Mouse (Mus musculus) CH12.LX (cell line): ENCODE data around the gene Rps4x. TPM values are rescaled to one million over a fixed set of nuclear protein-coding genes. Genes with fewer than 3 reads are reported as not detected.

Source experiments
- DNase-seq: peaks from one replicate; pipeline ENCODE4 v3.0.0-alpha.2; 2013; ENCODE audit errors: extremely low read depth
- H3K27ac ChIP-seq: 2 replicates; pipeline ENCODE4 v1.5.1; 2012; ENCODE audit warnings: low read depth, mild to moderate bottlenecking, control low read depth, moderate library complexity; ENCODE audit not compliant: insufficient read depth
- H3K27me3 ChIP-seq: replicated peaks from 2 replicates; pipeline ENCODE3; 2012; ENCODE audit warnings: inconsistent platforms
- H3K36me3 ChIP-seq, 2 experiments: replicated peaks in 1 of 2; 2 replicates each; pipeline versions ENCODE3 to v1.6.1; 2012; ENCODE audit warnings: inconsistent platforms in 1 of 2, low read length in 1 of 2, mild to moderate bottlenecking in 1 of 2, mixed read lengths in 1 of 2, moderate library complexity in 1 of 2; ENCODE audit not compliant: control insufficient read depth in 1 of 2, insufficient read depth in 1 of 2
- H3K4me1 ChIP-seq, 2 experiments: 2 replicates each; pipeline ENCODE4 v1.6.1; 2012; ENCODE audit warnings: inconsistent platforms in 1 of 2, moderate library complexity in 1 of 2; ENCODE audit not compliant: insufficient read depth in 2 of 2, control insufficient read depth in 1 of 2
- H3K4me2 ChIP-seq: 2 replicates; pipeline ENCODE4 v1.6.1; 2012; ENCODE audit warnings: low read depth, mild to moderate bottlenecking, control low read depth; ENCODE audit not compliant: poor library complexity, insufficient read depth, severe bottlenecking
- H3K4me3 ChIP-seq, 3 experiments: fragments of 150-350 bp in 1 of 3; sonication (generic) in 1 of 3; replicated peaks in 1 of 3; 2 replicates each; pipeline versions ENCODE3 to v1.5.1; 2011 to 2012; ENCODE audit warnings: low read depth in 2 of 3, low read length in 2 of 3, mild to moderate bottlenecking in 2 of 3, moderate library complexity in 2 of 3, control low read depth in 1 of 3, improper control_type of control experiment in 1 of 3, inconsistent platforms in 1 of 3, mixed read lengths in 1 of 3; ENCODE audit not compliant: poor library complexity in 1 of 3
- H3K79me2 ChIP-seq: replicated peaks from 2 replicates; pipeline ENCODE4 v1.6.1; 2012; ENCODE audit warnings: mild to moderate bottlenecking, moderate library complexity; ENCODE audit not compliant: control insufficient read depth, poor library complexity, insufficient read depth, severe bottlenecking; ENCODE audit errors: extremely low read depth
- H3K9ac ChIP-seq: 2 replicates; pipeline ENCODE4 v1.6.1; 2012; ENCODE audit warnings: low read depth, mild to moderate bottlenecking, control low read depth, moderate library complexity; ENCODE audit not compliant: insufficient read depth
- H3K9me3 ChIP-seq: replicated peaks from 2 replicates; pipeline ENCODE3; 2012; ENCODE audit warnings: low read length, inconsistent platforms, mixed read lengths
- CHD1 ChIP-seq: IDR thresholded peaks from 2 replicates; pipeline ENCODE4 v1.6.1; 2012; ENCODE audit warnings: low read depth, low read length, improper control_type of control experiment, inconsistent platforms
- CHD2 ChIP-seq: IDR thresholded peaks from 2 replicates; pipeline ENCODE4 v1.6.1; 2011; ENCODE audit warnings: low read length, improper control_type of control experiment
- EP300 ChIP-seq: IDR thresholded peaks from 2 replicates; pipeline ENCODE4 v1.6.1; 2011; ENCODE audit warnings: low read length, improper control_type of control experiment
- ETS1 ChIP-seq: conservative IDR thresholded peaks from 2 replicates; pipeline ENCODE4 v1.6.1; 2012; ENCODE audit warnings: low read depth, mild to moderate bottlenecking, inconsistent platforms, low read length, improper control_type of control experiment, moderate library complexity
- GABPA ChIP-seq: IDR thresholded peaks from 2 replicates; pipeline ENCODE4 v1.6.1; 2012; ENCODE audit warnings: low read depth, low read length, improper control_type of control experiment, inconsistent platforms; ENCODE audit not compliant: insufficient replicate concordance
- IRF4 ChIP-seq: IDR thresholded peaks from 2 replicates; pipeline ENCODE4 v1.6.1; 2014; ENCODE audit warnings: low read depth, mild to moderate bottlenecking, inconsistent platforms, low read length, improper control_type of control experiment
- JUN ChIP-seq: IDR thresholded peaks from 2 replicates; pipeline ENCODE4 v1.6.1; 2011; ENCODE audit warnings: low read depth, mild to moderate bottlenecking, low read length, improper control_type of control experiment, moderate library complexity; ENCODE audit not compliant: insufficient read depth
- JUND ChIP-seq: conservative IDR thresholded peaks from 2 replicates; pipeline ENCODE4 v1.6.1; 2011; ENCODE audit warnings: low read depth, low read length, improper control_type of control experiment
- MAFK ChIP-seq: IDR thresholded peaks from 2 replicates; pipeline ENCODE4 v1.6.1; 2011; ENCODE audit warnings: low read length, improper control_type of control experiment; ENCODE audit not compliant: insufficient replicate concordance
- NELFE ChIP-seq: IDR thresholded peaks from 2 replicates; pipeline ENCODE4 v1.6.1; 2011; ENCODE audit warnings: low read depth, low read length, improper control_type of control experiment
- NRF1 ChIP-seq: IDR thresholded peaks from 2 replicates; pipeline ENCODE4 v1.6.1; 2014; ENCODE audit warnings: low read depth, mild to moderate bottlenecking, inconsistent platforms, low read length, improper control_type of control experiment, moderate library complexity
- POLR2A ChIP-seq: IDR thresholded peaks from 2 replicates; pipeline ENCODE4 v1.6.1; 2011; ENCODE audit warnings: low read depth, mild to moderate bottlenecking, improper control_type of control experiment, low read length
- POLR2AphosphoS2 ChIP-seq: IDR thresholded peaks from 2 replicates; pipeline ENCODE4 v1.6.1; 2011; ENCODE audit warnings: low read depth, low read length, improper control_type of control experiment
- RAD21 ChIP-seq: IDR thresholded peaks from 2 replicates; pipeline ENCODE4 v1.6.1; 2011; ENCODE audit warnings: low read depth, mild to moderate bottlenecking, low read length, improper control_type of control experiment, moderate library complexity
- SIN3A ChIP-seq: IDR thresholded peaks from 2 replicates; pipeline ENCODE4 v1.6.1; 2012; ENCODE audit warnings: low read length, improper control_type of control experiment, inconsistent platforms
- TBP ChIP-seq: conservative IDR thresholded peaks from 2 replicates; pipeline ENCODE4 v1.6.1; 2011; ENCODE audit warnings: low read depth, low read length, improper control_type of control experiment
- UBTF ChIP-seq: IDR thresholded peaks from 2 replicates; pipeline ENCODE4 v1.6.1; 2012; ENCODE audit warnings: low read depth, mild to moderate bottlenecking, inconsistent platforms, low read length, improper control_type of control experiment, moderate library complexity
- ZNF384 ChIP-seq: IDR thresholded peaks from 2 replicates; pipeline ENCODE4 v1.6.1; 2012; ENCODE audit warnings: low read depth, low read length, improper control_type of control experiment, inconsistent platforms
- dilution Hi-C: fragments of 300-500 bp; cut with MboI; formaldehyde crosslinking; loops from 2 replicates; pipeline ENCODE4 v1.14.3; 2020; ENCODE audit warnings: low sequenced_read_pairs; ENCODE audit not compliant: extremely low pct_unique_long_range_greater_than_20kb, extremely low pct_ligation_motif_present
- in situ Hi-C: fragments of 300-500 bp; cut with MboI; formaldehyde crosslinking; loops from 3 replicates; pipeline ENCODE4 v1.14.3; 2019; ENCODE audit warnings: low sequenced_read_pairs, low pct_ligation_motif_present, low pct_unique_long_range_greater_than_20kb, mixed read lengths
- polyA plus RNA-seq: library from polyadenylated mRNA; unstranded; fragments of >175 nt; gene quantifications from 2 replicates; pipeline ENCODE4 v1.2.1, GENCODE M21; 2012; ENCODE audit warnings: low read depth; ENCODE audit not compliant: insufficient read length
- total RNA-seq, 2 experiments: library from RNA; depleted of rRNA; stranded (reverse); fragments of 300-350 nt in 1 of 2; fragments of >200 nt in 1 of 2; gene quantifications; 2 replicates each; pipeline ENCODE4 v1.2.3; 2012 to 2014

Rps4x gene
- total and polyA plus RNA-seq, 3 experiments, result 2,286 to 4,290 (median 3,101) TPM

DNA sequence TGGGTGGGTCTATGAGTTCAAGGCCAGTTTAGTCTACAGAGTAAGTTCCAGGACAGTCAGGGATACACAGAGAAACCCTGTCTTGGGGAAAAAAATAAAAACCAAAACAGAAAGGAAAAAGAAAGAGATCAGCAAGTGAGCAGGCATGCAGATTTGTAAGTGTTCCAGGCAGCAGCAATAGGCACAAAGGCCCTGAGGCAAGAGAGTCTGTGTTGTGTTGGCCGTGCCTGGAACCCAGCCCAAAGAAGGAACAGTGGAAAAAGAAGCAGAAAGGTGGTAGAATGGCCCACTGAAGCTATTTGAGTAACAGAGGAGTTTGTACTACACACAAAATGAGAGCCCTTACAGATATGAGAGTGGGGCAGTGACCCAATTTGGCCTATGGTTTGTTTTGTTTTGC is 19.5 kb downstream of the Rps4x start:
- no peak for TF ChIP-seq ETS1
- TF ChIP-seq GABPA, result no peak
- TF ChIP-seq JUN, result no peak
- no peak for TF ChIP-seq JUND
- no peak for TF ChIP-seq RAD21
- TF ChIP-seq ZNF384, result no peak
- TF ChIP-seq UBTF, result no peak
- TF ChIP-seq POLR2A, result no peak
- TF ChIP-seq POLR2AphosphoS2, result no peak
- no peak for TF ChIP-seq NRF1
- no peak for TF ChIP-seq CHD2
- TF ChIP-seq MAFK, result no peak
- no peak for TF ChIP-seq CHD1
- TF ChIP-seq SIN3A, result no peak
- no peaks in the 10 kb centered on the region for H3K4me1 ChIP-seq
- H3K79me2 ChIP-seq, result no peaks in the 10 kb centered on the region
- no peak overlapping the region for H3K27ac ChIP-seq
- no peak overlapping the region for H3K4me3 ChIP-seq
- H3K9me3 ChIP-seq, result no peaks in the 10 kb centered on the region
- H3K27me3 ChIP-seq, result no peaks in the 10 kb centered on the region
- in situ Hi-C loops (no loop called here), dilution Hi-C loops (no loop called here)
- no peak for DNase-seq
- no peaks in the 10 kb centered on the region for H3K36me3 ChIP-seq
- no peak overlapping the region for H3K9ac ChIP-seq
- H3K4me2 ChIP-seq, result no peak overlapping the region

DNA sequence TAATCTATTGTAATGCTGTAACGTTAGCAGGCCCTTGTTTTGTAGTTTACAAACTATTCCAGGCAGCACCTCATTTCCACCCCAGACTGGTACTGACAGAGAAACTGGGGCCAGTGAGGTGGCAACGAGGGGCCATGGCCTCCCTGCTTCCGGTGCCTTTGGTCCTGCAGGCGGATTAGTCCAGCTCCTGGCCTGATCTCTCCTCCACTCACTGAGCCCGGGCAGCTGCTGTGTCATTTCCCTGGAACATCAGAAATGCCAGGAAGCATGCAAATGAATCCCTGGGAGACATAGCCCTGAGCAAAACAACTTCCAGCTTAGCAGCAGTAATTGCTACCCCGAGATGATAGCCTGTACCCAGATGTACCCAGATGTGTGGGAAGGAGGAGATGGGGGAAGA is 22.2 kb downstream of the Rps4x start:
- dilution Hi-C loops, result no loop called here
- no peak overlapping the region for H3K9ac ChIP-seq

More for the DNA sequence above, 22.2 kb downstream of the Rps4x start:
- no peak for DNase-seq
- H3K27ac ChIP-seq, result no peak overlapping the region
- no peak for TF ChIP-seq TBP
- TF ChIP-seq JUND, result no peak
- no peak for TF ChIP-seq EP300
- TF ChIP-seq NELFE, result no peak
- TF ChIP-seq POLR2A, result no peak
- no peak for TF ChIP-seq IRF4
- no peak for TF ChIP-seq MAFK
- no peak for TF ChIP-seq ZNF384
- in situ Hi-C loops, result no loop called here
- no peaks in the 10 kb centered on the region for H3K4me1 ChIP-seq
- no peak overlapping the region for H3K4me2 ChIP-seq
- no peaks in the 10 kb centered on the region for H3K36me3 ChIP-seq
- no peak overlapping the region for H3K4me3 ChIP-seq
- no peaks in the 10 kb centered on the region for H3K79me2 ChIP-seq
- H3K27me3 ChIP-seq, result no peaks in the 10 kb centered on the region
- no peaks in the 10 kb centered on the region for H3K9me3 ChIP-seq
